Comparison of ENCODE assay signal across 8 mouse cellular contexts in the genomic region with DNA sequence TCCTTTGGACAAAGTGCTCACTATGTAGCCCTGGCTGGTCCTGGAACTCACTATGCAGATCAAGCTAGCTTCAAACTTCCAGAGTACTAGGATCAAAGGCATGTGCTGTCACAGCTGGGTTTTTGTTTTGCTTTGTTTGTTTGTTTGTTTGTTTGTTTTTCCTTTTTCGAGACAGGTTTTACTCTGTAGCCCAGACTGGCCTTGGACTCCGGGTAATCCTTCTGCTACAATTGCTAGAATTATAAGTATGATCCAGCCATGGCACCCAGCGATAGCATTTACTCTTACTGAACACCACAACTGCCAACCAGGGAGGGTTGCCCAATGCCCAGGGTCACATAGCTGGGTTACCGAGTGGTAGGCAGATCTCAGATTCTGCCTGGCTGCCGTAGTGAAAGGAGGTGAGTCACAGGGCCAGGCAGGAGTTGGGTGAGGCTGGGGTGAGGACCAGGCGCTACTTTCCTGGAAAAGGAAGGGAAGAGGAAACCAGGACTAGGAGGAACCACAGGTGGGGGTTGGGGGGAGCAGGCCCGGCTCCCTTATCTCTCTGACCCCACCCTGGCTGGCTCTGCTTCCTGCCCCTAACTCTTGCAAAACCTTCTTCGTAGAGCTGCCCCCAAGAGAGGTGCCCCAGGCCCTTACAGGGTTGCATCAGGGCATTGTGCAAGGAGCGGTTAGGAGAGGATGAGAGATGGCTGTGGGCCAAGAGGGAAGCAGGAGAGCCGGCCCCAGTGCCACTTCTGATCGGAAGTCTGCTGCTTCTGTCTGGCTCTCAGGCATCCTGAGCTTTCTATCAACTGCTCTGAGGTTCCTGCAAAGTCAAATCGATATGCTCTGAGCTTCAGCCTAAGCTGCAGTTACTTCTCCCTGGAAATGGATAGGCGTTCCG. TPM values are rescaled to one million over a fixed set of nuclear protein-coding genes. Genes with fewer than 3 reads are reported as not detected.
DNase-seq lines count a peak whose midpoint lies in the region; ATAC-seq and TF ChIP-seq lines count a peak whose summit lies in the region.

No protein-coding gene starts in this region.

- no peaks in the 10 kb centered on the region for H3K36me3 ChIP-seq in forebrain, embryonic 11.5 days (ENCODE audit: control insufficient read depth, insufficient read depth, low read length)
- H3K36me3 ChIP-seq in forebrain, embryonic 15.5 days, result no peaks in the 10 kb centered on the region
- H3K36me3 ChIP-seq in forebrain, postnatal 0 days (ENCODE audit: insufficient read depth), result no peaks in the 10 kb centered on the region
- H3K36me3 ChIP-seq in hindbrain, embryonic 16.5 days (ENCODE audit: control insufficient read depth, insufficient read depth, low read length), result no peaks in the 10 kb centered on the region
- no peaks in the 10 kb centered on the region for H3K36me3 ChIP-seq in liver, embryonic 13.5 days

- no peak overlapping the region for H3K4me2 ChIP-seq in forebrain, embryonic 11.5 days (ENCODE audit: low read depth, low read length, severe bottlenecking)
- H3K4me2 ChIP-seq in forebrain, embryonic 15.5 days (replicated peaks), result no peak overlapping the region
- no peak overlapping the region for H3K4me2 ChIP-seq in forebrain, postnatal 0 days (ENCODE audit: low read depth)
- H3K4me2 ChIP-seq in hindbrain, embryonic 16.5 days (ENCODE audit: low read length), result peak overlapping the region; percentile 35
- peak overlapping the region; percentile 51 for H3K4me2 ChIP-seq in liver, embryonic 13.5 days

- no peak for TF ChIP-seq CTCF in forebrain, postnatal 0 days (IDR thresholded peaks at IDR 0.05; ENCODE audit: low read depth)

- peaks cover 5% of the 10 kb centered on the region for H3K27me3 ChIP-seq in forebrain, embryonic 11.5 days (ENCODE audit: control insufficient read depth, insufficient read depth, low read length)
- no peaks in the 10 kb centered on the region for H3K27me3 ChIP-seq in forebrain, embryonic 15.5 days
- H3K27me3 ChIP-seq in forebrain, postnatal 0 days (ENCODE audit: insufficient read depth, low read length), result 0 out of 2 replicates have a peak, but pooled peaks cover 9% of the 10 kb centered on the region
- no peaks in the 10 kb centered on the region; the same call in 1 of the 2 replicates for H3K27me3 ChIP-seq in hindbrain, embryonic 16.5 days (replicated peaks; ENCODE audit: control insufficient read depth, insufficient read depth, low read length)
- peaks cover 4% of the 10 kb centered on the region; the same call in 1 of the 2 replicates for H3K27me3 ChIP-seq in liver, embryonic 13.5 days

- ATAC-seq in forebrain, embryonic 11.5 days (replicated peaks; ENCODE audit: low FRiP score), result no peak
- no peak for ATAC-seq in forebrain, embryonic 15.5 days (replicated peaks)
- ATAC-seq in forebrain, postnatal 0 days, result 0 out of 2 replicates have a peak, but pooled peaks have one; percentile 21
- ATAC-seq in hindbrain, embryonic 16.5 days, result 0 out of 2 replicates have a peak, but pooled peaks have one; percentile 15
- peak; percentile 18 for ATAC-seq in liver, embryonic 13.5 days (ENCODE audit: low read depth)
- ATAC-seq in monocyte, adult 5-6 weeks (replicated peaks; ENCODE audit: insufficient number of reproducible peaks, low FRiP score, low TSS enrichment, poor library complexity, severe bottlenecking), result peak; percentile 80

- 63% methylated on average over 14 of the region's 14 CpGs for WGBS in forebrain, embryonic 11.5 days
- WGBS in forebrain, embryonic 15.5 days, result 44% methylated on average over 14 of the region's 14 CpGs
- 50% methylated on average over 14 of the region's 14 CpGs for WGBS in forebrain, postnatal 0 days
- WGBS in hindbrain, embryonic 16.5 days, result 45% methylated on average over 14 of the region's 14 CpGs
- WGBS in liver, embryonic 13.5 days (ENCODE audit: insufficient replicate concordance), result 8% methylated on average over 14 of the region's 14 CpGs

- peaks cover 15% of the 10 kb centered on the region for H3K4me1 ChIP-seq in forebrain, embryonic 11.5 days (replicated peaks; ENCODE audit: control insufficient read depth, insufficient read depth, low read length)
- peaks cover 42% of the 10 kb centered on the region for H3K4me1 ChIP-seq in forebrain, embryonic 15.5 days
- H3K4me1 ChIP-seq in forebrain, postnatal 0 days (ENCODE audit: insufficient read depth), result peaks cover 11% of the 10 kb centered on the region; the same call in 1 of the 2 replicates
- H3K4me1 ChIP-seq in hindbrain, embryonic 16.5 days (ENCODE audit: control insufficient read depth, insufficient read depth, low read depth, low read length), result peaks cover 16% of the 10 kb centered on the region
- H3K4me1 ChIP-seq in liver, embryonic 13.5 days (replicated peaks), result peaks cover 70% of the 10 kb centered on the region

- no peaks in the 10 kb centered on the region for H3K9me3 ChIP-seq in forebrain, embryonic 11.5 days (ENCODE audit: control insufficient read depth, low read length)
- H3K9me3 ChIP-seq in forebrain, embryonic 15.5 days, result no peaks in the 10 kb centered on the region
- H3K9me3 ChIP-seq in forebrain, postnatal 0 days (ENCODE audit: low read length), result no peaks in the 10 kb centered on the region
- no peaks in the 10 kb centered on the region for H3K9me3 ChIP-seq in hindbrain, embryonic 16.5 days (ENCODE audit: control insufficient read depth, low read length)
- H3K9me3 ChIP-seq in liver, embryonic 13.5 days (replicated peaks), result no peaks in the 10 kb centered on the region

- DNase-seq in forebrain, embryonic 11.5 days (ENCODE audit: low spot score), result peak; percentile 71
- DNase-seq in adrenal gland, adult (ENCODE audit: inconsistent age in 2 of 2, low spot score in 1 of 2), result peak; percentile 81 to 94
- DNase-seq in forebrain, postnatal 0 days, result no peak
- DNase-seq in liver, embryonic 13.5 days, result peak; percentile 53
- DNase-seq in frontal cortex, adult 2 months (ENCODE audit: extremely low spot score in 1 of 2, low spot score in 1 of 2), result no peak

- H3K9ac ChIP-seq in forebrain, embryonic 11.5 days (ENCODE audit: low read length), result no peak overlapping the region
- H3K9ac ChIP-seq in forebrain, embryonic 15.5 days (replicated peaks), result no peak overlapping the region
- H3K9ac ChIP-seq in forebrain, postnatal 0 days, result no peak overlapping the region
- 0 out of 2 replicates have a peak overlapping the region, but pooled peaks have one; percentile 5 for H3K9ac ChIP-seq in hindbrain, embryonic 16.5 days (ENCODE audit: low read depth, low read length)
- peak overlapping the region; percentile 52 for H3K9ac ChIP-seq in liver, embryonic 13.5 days

- H3K4me3 ChIP-seq in forebrain, embryonic 11.5 days (ENCODE audit: low read depth, low read length), result no peak overlapping the region
- no peak overlapping the region for H3K4me3 ChIP-seq in forebrain, embryonic 15.5 days
- no peak overlapping the region for H3K4me3 ChIP-seq in forebrain, postnatal 0 days (ENCODE audit: low read depth, low read length)
- H3K4me3 ChIP-seq in hindbrain, embryonic 16.5 days (ENCODE audit: low read length), result no peak overlapping the region
- H3K4me3 ChIP-seq in liver, embryonic 13.5 days (replicated peaks), result peak overlapping the region; percentile 14; the same call in 1 of the 2 replicates

- H3K27ac ChIP-seq in forebrain, embryonic 11.5 days (ENCODE audit: low read depth, low read length), result no peak overlapping the region
- H3K27ac ChIP-seq in forebrain, embryonic 15.5 days (replicated peaks), result no peak overlapping the region
- no peak overlapping the region for H3K27ac ChIP-seq in forebrain, postnatal 0 days (ENCODE audit: low read depth, low read length)
- peak overlapping the region; percentile 57 for H3K27ac ChIP-seq in hindbrain, embryonic 16.5 days (ENCODE audit: low read depth, low read length)
- H3K27ac ChIP-seq in liver, embryonic 13.5 days, result peak overlapping the region; percentile 87

RNA-seq across cellular contexts. Expression of gene Id1, which starts 5.3 kb away (rescaled TPM):
- polyA plus RNA-seq in forebrain, embryonic 11.5 days (2014; fragmentation: Nextera tagmentation; extraction: Ambion mirVana), result 51.1 and 53.1 TPM in 2 replicates
- polyA plus RNA-seq in forebrain, embryonic 15.5 days (2015; fragmentation: Nextera tagmentation; extraction: Ambion mirVana), result 26.3 and 32.0 TPM in 2 replicates
- 58.8 and 70.5 TPM in 2 replicates for total RNA-seq in forebrain, postnatal 0 days (2014; rRNA removed)
- 59.8 and 71.3 TPM in 2 replicates for polyA plus RNA-seq in forebrain, postnatal 0 days (2015; fragmentation: Nextera tagmentation; extraction: Ambion mirVana)
- 56.8 and 68.4 TPM in 2 replicates for polyA plus RNA-seq in hindbrain, embryonic 16.5 days (2015; fragmentation: Nextera tagmentation; extraction: Ambion mirVana)
- 20.9 and 23.2 TPM in 2 replicates for polyA plus RNA-seq in liver, embryonic 13.5 days (2015; fragmentation: Nextera tagmentation; extraction: Ambion mirVana)
- 3.7 to 18.6 TPM (median 15.7 TPM) in 3 replicates for total RNA-seq in monocyte, adult 5-6 weeks (2017)
- 81.5 and 93.8 TPM in 2 replicates for polyA plus RNA-seq in frontal cortex, adult 2 months (2012; rRNA removed)

RNA-seq across cellular contexts. Expression of gene Cox4i2, which starts 12.6 kb away (rescaled TPM):
- polyA plus RNA-seq in forebrain, embryonic 11.5 days (2014; fragmentation: Nextera tagmentation; extraction: Ambion mirVana), result 4.6 and 5.5 TPM in 2 replicates
- polyA plus RNA-seq in forebrain, embryonic 15.5 days (2015; fragmentation: Nextera tagmentation; extraction: Ambion mirVana), result 4.3 and 4.4 TPM in 2 replicates
- 4.3 TPM in 2 replicates for total RNA-seq in forebrain, postnatal 0 days (2014; rRNA removed)
- 4.4 and 5.4 TPM in 2 replicates for polyA plus RNA-seq in forebrain, postnatal 0 days (2015; fragmentation: Nextera tagmentation; extraction: Ambion mirVana)
- 6.7 and 7.0 TPM in 2 replicates for polyA plus RNA-seq in hindbrain, embryonic 16.5 days (2015; fragmentation: Nextera tagmentation; extraction: Ambion mirVana)
- polyA plus RNA-seq in liver, embryonic 13.5 days (2015; fragmentation: Nextera tagmentation; extraction: Ambion mirVana), result 1.1 and 1.2 TPM in 2 replicates
- not detected in 3 replicates for total RNA-seq in monocyte, adult 5-6 weeks (2017)
- polyA plus RNA-seq in frontal cortex, adult 2 months (2012; rRNA removed), result 6.9 and 7.6 TPM in 2 replicates

RNA-seq across cellular contexts. Expression of gene Mcts2, which starts 54.6 kb away (rescaled TPM):
- 37.9 and 39.5 TPM in 2 replicates for polyA plus RNA-seq in forebrain, embryonic 11.5 days (2014; fragmentation: Nextera tagmentation; extraction: Ambion mirVana)
- polyA plus RNA-seq in forebrain, embryonic 15.5 days (2015; fragmentation: Nextera tagmentation; extraction: Ambion mirVana), result 33.6 and 34.4 TPM in 2 replicates
- total RNA-seq in forebrain, postnatal 0 days (2014; rRNA removed), result 21.5 and 30.8 TPM in 2 replicates
- 26.6 and 29.9 TPM in 2 replicates for polyA plus RNA-seq in forebrain, postnatal 0 days (2015; fragmentation: Nextera tagmentation; extraction: Ambion mirVana)
- 32.2 and 36.7 TPM in 2 replicates for polyA plus RNA-seq in hindbrain, embryonic 16.5 days (2015; fragmentation: Nextera tagmentation; extraction: Ambion mirVana)
- 23.6 and 23.8 TPM in 2 replicates for polyA plus RNA-seq in liver, embryonic 13.5 days (2015; fragmentation: Nextera tagmentation; extraction: Ambion mirVana)
- 10.0 to 12.9 TPM (median 10.6 TPM) in 3 replicates for total RNA-seq in monocyte, adult 5-6 weeks (2017)
- polyA plus RNA-seq in frontal cortex, adult 2 months (2012; rRNA removed), result 18.9 and 19.0 TPM in 2 replicates

Comparison
In these comparisons a context has a peak if more than half of its experiments do, and no peak if none do; other contexts are left out.
1. ATAC-seq: peak in forebrain, postnatal 0 days (single experiment), hindbrain, embryonic 16.5 days (single experiment), liver, embryonic 13.5 days (single experiment) and monocyte, adult 5-6 weeks (single experiment); none in forebrain, embryonic 11.5 days (single experiment) and forebrain, embryonic 15.5 days (single experiment).
2. DNase-seq: peak in forebrain, embryonic 11.5 days (single experiment), adrenal gland, adult (2 of 2) and liver, embryonic 13.5 days (single experiment); none in forebrain, postnatal 0 days (single experiment) and frontal cortex, adult 2 months (0 of 2).
3. H3K27ac ChIP-seq: peak in hindbrain, embryonic 16.5 days (single experiment) and liver, embryonic 13.5 days (single experiment); none in forebrain, embryonic 11.5 days (single experiment), forebrain, embryonic 15.5 days (single experiment) and forebrain, postnatal 0 days (single experiment).
4. H3K4me2 ChIP-seq: peak in hindbrain, embryonic 16.5 days (single experiment) and liver, embryonic 13.5 days (single experiment); none in forebrain, embryonic 11.5 days (single experiment), forebrain, embryonic 15.5 days (single experiment) and forebrain, postnatal 0 days (single experiment).
5. H3K9ac ChIP-seq: peak in hindbrain, embryonic 16.5 days (single experiment) and liver, embryonic 13.5 days (single experiment); none in forebrain, embryonic 11.5 days (single experiment), forebrain, embryonic 15.5 days (single experiment) and forebrain, postnatal 0 days (single experiment).